Mouse (Mus musculus): ENCODE measurements around the gene Ptn. TPM values are rescaled to one million over a fixed set of nuclear protein-coding genes. Genes with fewer than 3 reads are reported as not detected.
A peak's percentile ranks its signal among the peaks of the same experiment; 100 is the strongest.

Gene Ptn
- polyA plus RNA-seq, 1 experiment from 2014 or later: 631 TPM

DNA sequence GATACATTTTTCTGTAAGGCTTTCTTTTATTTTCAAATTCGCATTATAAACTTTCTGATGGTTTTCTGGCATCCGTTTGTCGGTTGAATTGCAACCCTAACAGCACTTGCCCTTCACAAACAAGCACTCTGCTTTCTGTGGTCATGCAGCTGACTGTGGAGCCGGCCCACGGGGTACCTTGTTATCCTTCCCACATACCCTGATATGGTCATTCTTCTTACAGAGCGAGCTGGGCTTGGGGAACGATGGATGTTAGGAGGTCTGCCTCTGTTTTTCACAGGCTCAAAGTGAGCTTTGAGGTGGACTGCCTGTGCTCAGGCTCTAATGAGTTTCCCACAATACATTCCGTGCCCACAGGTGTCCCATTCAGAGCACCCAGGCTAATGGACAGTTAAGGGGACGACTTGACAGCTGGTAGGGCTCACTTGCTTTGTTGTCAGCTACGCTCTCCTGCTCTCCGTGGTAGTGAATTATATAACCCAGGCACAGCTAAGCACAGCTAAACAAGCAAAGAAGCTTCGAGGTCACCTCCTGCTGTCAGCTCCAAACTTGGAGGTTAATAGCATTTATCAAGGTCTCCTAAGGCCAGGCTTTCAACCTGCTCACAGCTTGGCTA, 21.3 kb downstream of the Ptn start:
- no peak overlapping the region for H3K9ac ChIP-seq
- H3K4me3 ChIP-seq (replicated peaks): no peak overlapping the region
- no peaks in the 10 kb centered on the region for H3K9me3 ChIP-seq (replicated peaks)
- 0 out of 2 replicates have a peak, but pooled peaks cover 6% of the 10 kb centered on the region for H3K36me3 ChIP-seq
- no peak for ATAC-seq (ENCODE audit: insufficient number of reproducible peaks, low FRiP score, low TSS enrichment, low read depth)
- no peak overlapping the region for H3K4me2 ChIP-seq (replicated peaks)
- WGBS: 55% methylated on average over 12 of the region's 12 CpGs
- no peaks in the 10 kb centered on the region for H3K27me3 ChIP-seq
- H3K4me1 ChIP-seq: peaks cover 17% of the 10 kb centered on the region
- H3K27ac ChIP-seq (replicated peaks): no peak overlapping the region

DNA sequence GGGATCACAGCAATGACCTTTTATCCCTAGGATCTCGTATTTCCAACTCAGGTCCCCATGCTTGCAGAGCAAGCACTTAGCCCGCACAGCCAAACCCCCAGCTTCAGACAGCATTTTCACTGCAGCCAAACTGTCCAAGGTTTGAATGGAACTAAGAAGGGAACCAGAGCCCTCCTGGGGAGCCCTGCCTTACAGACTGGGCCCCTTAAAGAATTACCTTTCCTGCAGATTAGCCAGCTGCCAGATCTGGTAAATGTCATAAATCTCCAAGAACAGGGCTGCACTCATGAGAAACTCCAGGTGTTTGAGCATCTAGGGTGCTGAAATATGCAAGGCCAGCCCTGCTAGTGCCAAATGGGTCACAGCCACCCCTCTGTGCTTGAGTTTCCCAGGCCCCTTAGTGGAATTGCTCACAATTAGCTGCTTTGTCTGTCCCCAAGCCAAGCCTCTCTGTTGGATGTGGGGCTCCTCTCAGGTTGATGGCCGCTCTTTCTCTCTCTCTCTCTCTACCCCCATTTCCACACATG, 25.3 kb downstream of the Ptn start:
- no peak for ATAC-seq (ENCODE audit: insufficient number of reproducible peaks, low FRiP score, low TSS enrichment, low read depth)
- Histone ChIP-seq H3K4me1 (peaks cover 17% of the 10 kb centered on the region), H3K9me3 (replicated peaks) (no peaks in the 10 kb centered on the region), H3K4me2 (replicated peaks) (no peak overlapping the region), H3K36me3 (peaks cover 10% of the 10 kb centered on the region), H3K9ac (no peak overlapping the region), H3K27ac (replicated peaks) (no peak overlapping the region), H3K27me3 (no peaks in the 10 kb centered on the region), H3K4me3 (replicated peaks) (no peak overlapping the region)
- 51% methylated on average over 3 of the region's 3 CpGs for WGBS

- no peaks in the 10 kb centered on the region for H3K27me3 ChIP-seq
- 87% methylated on average over 4 of the region's 4 CpGs for WGBS
- H3K36me3 ChIP-seq: peaks cover 10% of the 10 kb centered on the region
- no peak overlapping the region for H3K4me3 ChIP-seq (replicated peaks)
- no peak overlapping the region for H3K4me2 ChIP-seq (replicated peaks)
- no peak for ATAC-seq (ENCODE audit: insufficient number of reproducible peaks, low FRiP score, low TSS enrichment, low read depth)
- no peak overlapping the region for H3K9ac ChIP-seq
- H3K27ac ChIP-seq (replicated peaks): no peak overlapping the region
- no peaks in the 10 kb centered on the region for H3K9me3 ChIP-seq (replicated peaks)
- peaks cover 9% of the 10 kb centered on the region for H3K4me1 ChIP-seq
Measured at GRCm38 (mm10) chr6:36782481-36782880, 27.5 kb downstream of the Ptn start.

GRCm38 (mm10) chr6:36777567-36778337, 32.3 kb downstream of the Ptn start:
- H3K4me2 ChIP-seq (replicated peaks): no peak overlapping the region
- H3K4me3 ChIP-seq (replicated peaks): no peak overlapping the region
- peak; percentile 76 for ATAC-seq (ENCODE audit: insufficient number of reproducible peaks, low FRiP score, low TSS enrichment, low read depth)
- H3K36me3 ChIP-seq: no peaks in the 10 kb centered on the region; the same call in 1 of the 2 replicates
- H3K27ac ChIP-seq (replicated peaks): no peak overlapping the region
- H3K4me1 ChIP-seq: peaks cover 6% of the 10 kb centered on the region
- no peaks in the 10 kb centered on the region for H3K27me3 ChIP-seq
- no peaks in the 10 kb centered on the region for H3K9me3 ChIP-seq (replicated peaks)
- H3K9ac ChIP-seq: no peak overlapping the region
- 54% methylated on average over 7 of the region's 7 CpGs for WGBS

- WGBS: 27% methylated on average over 2 of the region's 2 CpGs
- H3K4me1 ChIP-seq: peaks cover 6% of the 10 kb centered on the region
- no peak for ATAC-seq (ENCODE audit: insufficient number of reproducible peaks, low FRiP score, low TSS enrichment, low read depth)
- H3K4me2 ChIP-seq (replicated peaks): no peak overlapping the region
- no peak overlapping the region for H3K9ac ChIP-seq
- H3K9me3 ChIP-seq (replicated peaks): no peaks in the 10 kb centered on the region
- no peaks in the 10 kb centered on the region; the same call in none of the 2 replicates for H3K36me3 ChIP-seq
- H3K27me3 ChIP-seq: no peaks in the 10 kb centered on the region
- no peak overlapping the region for H3K27ac ChIP-seq (replicated peaks)
- H3K4me3 ChIP-seq (replicated peaks): no peak overlapping the region
Measured at GRCm38 (mm10) chr6:36777039-36777438, 33.0 kb downstream of the Ptn start.

DNA sequence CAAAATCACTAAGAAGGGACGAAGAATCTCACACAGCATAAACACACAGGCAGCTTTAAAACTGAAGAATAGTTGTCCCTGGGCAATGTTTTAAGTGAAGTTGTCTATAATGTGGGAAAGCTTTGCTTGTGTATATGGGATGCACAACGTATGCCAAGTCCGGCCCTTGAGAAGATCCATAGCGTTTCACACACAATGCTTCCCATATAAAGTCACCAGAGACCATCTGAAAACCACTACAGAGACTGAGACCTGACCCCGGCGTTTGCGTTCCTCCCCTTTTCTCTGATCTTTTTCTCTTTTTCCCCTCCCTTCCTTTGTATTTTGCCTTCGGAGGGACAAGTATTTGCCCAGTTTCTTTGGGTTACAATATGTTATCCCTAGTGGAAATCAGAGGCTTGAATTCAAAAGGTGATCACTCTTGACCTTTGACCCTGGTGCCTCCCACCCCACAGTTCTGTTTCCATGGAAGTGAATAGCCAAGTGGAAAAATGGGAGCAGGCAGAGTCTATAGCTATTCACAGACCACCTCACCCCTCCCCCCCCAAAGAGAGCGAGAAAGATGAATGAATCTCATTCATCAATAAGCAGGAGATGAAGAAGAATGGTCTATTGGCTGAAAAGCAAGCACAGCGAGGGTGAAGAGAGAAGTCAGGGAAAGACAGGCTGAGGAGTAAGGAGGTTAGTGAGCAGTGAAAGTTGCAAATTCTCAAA, 34.2 kb downstream of the Ptn start:
- Histone ChIP-seq H3K9ac (no peak overlapping the region), H3K36me3 (peaks cover 4% of the 10 kb centered on the region), H3K4me2 (replicated peaks) (no peak overlapping the region), H3K4me3 (replicated peaks) (no peak overlapping the region), H3K27ac (replicated peaks) (no peak overlapping the region), H3K4me1 (peaks cover 6% of the 10 kb centered on the region), H3K9me3 (replicated peaks) (no peaks in the 10 kb centered on the region), H3K27me3 (no peaks in the 10 kb centered on the region)
- ATAC-seq (ENCODE audit: insufficient number of reproducible peaks, low FRiP score, low TSS enrichment, low read depth): no peak
- 58% methylated on average over 10 of the region's 10 CpGs for WGBS

- no peak overlapping the region for H3K9ac ChIP-seq
- H3K9me3 ChIP-seq (replicated peaks): no peaks in the 10 kb centered on the region
- H3K27me3 ChIP-seq: no peaks in the 10 kb centered on the region
- H3K4me1 ChIP-seq: peaks cover 3% of the 10 kb centered on the region
- peaks cover 9% of the 10 kb centered on the region; the same call in 1 of the 2 replicates for H3K36me3 ChIP-seq
- no peak overlapping the region for H3K27ac ChIP-seq (replicated peaks)
- 62% methylated on average over 2 of the region's 2 CpGs for WGBS
- H3K4me3 ChIP-seq (replicated peaks): no peak overlapping the region
- H3K4me2 ChIP-seq (replicated peaks): no peak overlapping the region
- ATAC-seq (ENCODE audit: insufficient number of reproducible peaks, low FRiP score, low TSS enrichment, low read depth): no peak
Measured at GRCm38 (mm10) chr6:36772541-36772940, 37.5 kb downstream of the Ptn start.

DNA sequence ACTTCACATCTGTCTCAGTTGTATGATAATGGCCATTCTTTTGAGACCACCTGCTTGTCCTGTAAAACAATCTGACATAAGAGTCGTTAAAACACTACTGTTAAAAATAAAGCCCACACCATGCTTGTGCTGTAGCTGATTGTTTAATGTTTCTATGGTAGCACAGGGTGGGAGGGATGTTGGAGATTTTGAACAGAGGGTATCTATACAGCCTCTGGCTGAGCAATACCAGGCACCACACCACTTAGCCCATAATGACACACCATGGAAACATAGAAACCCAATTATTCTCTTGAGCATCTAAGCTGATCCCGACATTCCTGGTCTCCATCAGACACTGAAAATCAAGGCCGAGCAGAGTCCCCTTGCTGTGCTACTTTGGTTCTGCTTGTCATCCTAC, 41.0 kb downstream of the Ptn start:
- peaks cover 15% of the 10 kb centered on the region; the same call in 1 of the 2 replicates for H3K36me3 ChIP-seq
- H3K27me3 ChIP-seq: no peaks in the 10 kb centered on the region
- 81% methylated on average over 3 of the region's 3 CpGs for WGBS
- no peak overlapping the region for H3K4me3 ChIP-seq (replicated peaks)
- ATAC-seq (ENCODE audit: insufficient number of reproducible peaks, low FRiP score, low TSS enrichment, low read depth): no peak
- no peak overlapping the region for H3K9ac ChIP-seq
- no peak overlapping the region for H3K4me2 ChIP-seq (replicated peaks)
- no peaks in the 10 kb centered on the region for H3K4me1 ChIP-seq
- H3K27ac ChIP-seq (replicated peaks): no peak overlapping the region
- no peaks in the 10 kb centered on the region for H3K9me3 ChIP-seq (replicated peaks)

GRCm38 (mm10) chr6:36766941-36767340, 43.1 kb downstream of the Ptn start:
- ATAC-seq (ENCODE audit: insufficient number of reproducible peaks, low FRiP score, low TSS enrichment, low read depth): no peak
- Histone ChIP-seq H3K9me3 (replicated peaks) (no peaks in the 10 kb centered on the region), H3K4me3 (replicated peaks) (no peak overlapping the region), H3K4me2 (replicated peaks) (no peak overlapping the region), H3K9ac (no peak overlapping the region), H3K4me1 (no peaks in the 10 kb centered on the region), H3K27me3 (no peaks in the 10 kb centered on the region), H3K36me3 (peaks cover 15% of the 10 kb centered on the region; the same call in 1 of the 2 replicates), H3K27ac (replicated peaks) (no peak overlapping the region)
- 88% methylated on average over 3 of the region's 3 CpGs for WGBS

GRCm38 (mm10) chr6:36755001-36755885, 54.8 kb downstream of the Ptn start:
- ATAC-seq (ENCODE audit: insufficient number of reproducible peaks, low FRiP score, low TSS enrichment, low read depth): no peak

More at GRCm38 (mm10) chr6:36755001-36755885, 54.8 kb downstream of the Ptn start:
- H3K4me1 ChIP-seq: no peaks in the 10 kb centered on the region
- H3K9ac ChIP-seq: no peak overlapping the region
- no peak overlapping the region for H3K4me2 ChIP-seq (replicated peaks)
- H3K4me3 ChIP-seq (replicated peaks): no peak overlapping the region
- H3K27ac ChIP-seq (replicated peaks): no peak overlapping the region
- peaks cover 6% of the 10 kb centered on the region; the same call in 1 of the 2 replicates for H3K36me3 ChIP-seq
- H3K27me3 ChIP-seq: no peaks in the 10 kb centered on the region
- WGBS: 78% methylated on average over 10 of the region's 10 CpGs
- no peaks in the 10 kb centered on the region for H3K9me3 ChIP-seq (replicated peaks)

Data from embryonic facial prominence, embryonic 15.5 days (tissue).